Mouse (Mus musculus): Measurements from ENCODE around the gene Arhgap29. TPM values are rescaled to one million over a fixed set of nuclear protein-coding genes. Genes with fewer than 3 reads are reported as not detected.

Gene Arhgap29
- polyA plus RNA-seq, 1 experiment from 2014 or later = 18.3 TPM

GRCm38 (mm10) chr3:122012464-122012863 is 60.1 kb downstream of the Arhgap29 start:
- 92% methylated on average over 1 of the region's 1 CpGs for WGBS
- H3K36me3 ChIP-seq (ENCODE audit: control insufficient read depth, insufficient read depth) = no peaks in the 10 kb centered on the region
- H3K4me3 ChIP-seq (replicated peaks; ENCODE audit: low read length) = no peak overlapping the region
- H3K9ac ChIP-seq (replicated peaks; ENCODE audit: low read depth, low read length) = no peak overlapping the region
- H3K27me3 ChIP-seq (replicated peaks; ENCODE audit: control insufficient read depth, insufficient read depth, low read length) = no peaks in the 10 kb centered on the region
- no peak overlapping the region for H3K27ac ChIP-seq (ENCODE audit: low read length)
- no peak overlapping the region for H3K4me2 ChIP-seq (ENCODE audit: low read length)
- no peak for ATAC-seq
- no peaks in the 10 kb centered on the region for H3K9me3 ChIP-seq (ENCODE audit: control insufficient read depth, low read length)
- no peaks in the 10 kb centered on the region for H3K4me1 ChIP-seq (replicated peaks; ENCODE audit: control insufficient read depth, insufficient read depth, low read length)

GRCm38 (mm10) chr3:122018421-122018820 is 66.1 kb downstream of the Arhgap29 start:
- H3K36me3 ChIP-seq (ENCODE audit: control insufficient read depth, insufficient read depth) = no peaks in the 10 kb centered on the region
- H3K4me3 ChIP-seq (replicated peaks; ENCODE audit: low read length) = no peak overlapping the region
- no peak overlapping the region for H3K9ac ChIP-seq (replicated peaks; ENCODE audit: low read depth, low read length)
- WGBS = 94% methylated on average over 7 of the region's 7 CpGs
- no peaks in the 10 kb centered on the region for H3K4me1 ChIP-seq (replicated peaks; ENCODE audit: control insufficient read depth, insufficient read depth, low read length)
- no peak for ATAC-seq
- H3K27me3 ChIP-seq (replicated peaks; ENCODE audit: control insufficient read depth, insufficient read depth, low read length) = no peaks in the 10 kb centered on the region
- no peaks in the 10 kb centered on the region for H3K9me3 ChIP-seq (ENCODE audit: control insufficient read depth, low read length)
- H3K4me2 ChIP-seq (ENCODE audit: low read length) = no peak overlapping the region
- H3K27ac ChIP-seq (ENCODE audit: low read length) = no peak overlapping the region

- 94% methylated on average over 5 of the region's 5 CpGs for WGBS
- no peak for ATAC-seq
- Histone ChIP-seq H3K4me1 (replicated peaks; ENCODE audit: control insufficient read depth, insufficient read depth, low read length) (no peaks in the 10 kb centered on the region), H3K9ac (replicated peaks; ENCODE audit: low read depth, low read length) (no peak overlapping the region), H3K27me3 (replicated peaks; ENCODE audit: control insufficient read depth, insufficient read depth, low read length) (no peaks in the 10 kb centered on the region), H3K4me3 (replicated peaks; ENCODE audit: low read length) (no peak overlapping the region), H3K9me3 (ENCODE audit: control insufficient read depth, low read length) (no peaks in the 10 kb centered on the region), H3K36me3 (ENCODE audit: control insufficient read depth, insufficient read depth) (no peaks in the 10 kb centered on the region), H3K4me2 (ENCODE audit: low read length) (no peak overlapping the region), H3K27ac (ENCODE audit: low read length) (no peak overlapping the region)
Measured at GRCm38 (mm10) chr3:122019159-122019558, 66.8 kb downstream of the Arhgap29 start.

GRCm38 (mm10) chr3:122021029-122021652 is 68.8 kb downstream of the Arhgap29 start:
- Histone ChIP-seq H3K9me3 (ENCODE audit: control insufficient read depth, low read length) (no peaks in the 10 kb centered on the region), H3K27me3 (replicated peaks; ENCODE audit: control insufficient read depth, insufficient read depth, low read length) (no peaks in the 10 kb centered on the region), H3K9ac (replicated peaks; ENCODE audit: low read depth, low read length) (no peak overlapping the region), H3K4me3 (replicated peaks; ENCODE audit: low read length) (no peak overlapping the region), H3K4me1 (replicated peaks; ENCODE audit: control insufficient read depth, insufficient read depth, low read length) (no peaks in the 10 kb centered on the region), H3K36me3 (ENCODE audit: control insufficient read depth, insufficient read depth) (no peaks in the 10 kb centered on the region), H3K27ac (ENCODE audit: low read length) (no peak overlapping the region), H3K4me2 (ENCODE audit: low read length) (no peak overlapping the region)
- ATAC-seq = no peak
- whole genome bisulfite sequencing = 80% methylated on average over 8 of the region's 8 CpGs

- Histone ChIP-seq H3K27ac (ENCODE audit: low read length) (no peak overlapping the region), H3K27me3 (replicated peaks; ENCODE audit: control insufficient read depth, insufficient read depth, low read length) (no peaks in the 10 kb centered on the region), H3K4me2 (ENCODE audit: low read length) (no peak overlapping the region), H3K9ac (replicated peaks; ENCODE audit: low read depth, low read length) (no peak overlapping the region), H3K4me1 (replicated peaks; ENCODE audit: control insufficient read depth, insufficient read depth, low read length) (no peaks in the 10 kb centered on the region), H3K36me3 (ENCODE audit: control insufficient read depth, insufficient read depth) (no peaks in the 10 kb centered on the region), H3K4me3 (replicated peaks; ENCODE audit: low read length) (no peak overlapping the region), H3K9me3 (ENCODE audit: control insufficient read depth, low read length) (no peaks in the 10 kb centered on the region)
- no peak for ATAC-seq
- WGBS = 84% methylated on average over 3 of the region's 3 CpGs
Measured at GRCm38 (mm10) chr3:122022355-122022754, 70.0 kb downstream of the Arhgap29 start.

- Histone ChIP-seq H3K27ac (ENCODE audit: low read length) (no peak overlapping the region), H3K9ac (replicated peaks; ENCODE audit: low read depth, low read length) (no peak overlapping the region), H3K4me1 (replicated peaks; ENCODE audit: control insufficient read depth, insufficient read depth, low read length) (no peaks in the 10 kb centered on the region), H3K36me3 (ENCODE audit: control insufficient read depth, insufficient read depth) (no peaks in the 10 kb centered on the region), H3K27me3 (replicated peaks; ENCODE audit: control insufficient read depth, insufficient read depth, low read length) (no peaks in the 10 kb centered on the region), H3K4me2 (ENCODE audit: low read length) (no peak overlapping the region), H3K4me3 (replicated peaks; ENCODE audit: low read length) (no peak overlapping the region), H3K9me3 (ENCODE audit: control insufficient read depth, low read length) (no peaks in the 10 kb centered on the region)
- 61% methylated on average over 5 of the region's 5 CpGs for WGBS
- no peak for ATAC-seq
Measured at GRCm38 (mm10) chr3:122026676-122027075, 74.3 kb downstream of the Arhgap29 start.

- H3K9ac ChIP-seq (replicated peaks; ENCODE audit: low read depth, low read length) = no peak overlapping the region
- ATAC-seq = no peak
- H3K36me3 ChIP-seq (ENCODE audit: control insufficient read depth, insufficient read depth) = no peaks in the 10 kb centered on the region
- no peak overlapping the region for H3K4me3 ChIP-seq (replicated peaks; ENCODE audit: low read length)
- no peak overlapping the region for H3K27ac ChIP-seq (ENCODE audit: low read length)
- H3K27me3 ChIP-seq (replicated peaks; ENCODE audit: control insufficient read depth, insufficient read depth, low read length) = no peaks in the 10 kb centered on the region
- H3K4me1 ChIP-seq (replicated peaks; ENCODE audit: control insufficient read depth, insufficient read depth, low read length) = no peaks in the 10 kb centered on the region
- H3K4me2 ChIP-seq (ENCODE audit: low read length) = no peak overlapping the region
- H3K9me3 ChIP-seq (ENCODE audit: control insufficient read depth, low read length) = no peaks in the 10 kb centered on the region
- 93% methylated on average over 8 of the region's 8 CpGs for WGBS
Measured at GRCm38 (mm10) chr3:122027776-122028175, 75.4 kb downstream of the Arhgap29 start.

- Histone ChIP-seq H3K9ac (replicated peaks; ENCODE audit: low read depth, low read length) (no peak overlapping the region), H3K27ac (ENCODE audit: low read length) (no peak overlapping the region), H3K4me3 (replicated peaks; ENCODE audit: low read length) (no peak overlapping the region), H3K4me1 (replicated peaks; ENCODE audit: control insufficient read depth, insufficient read depth, low read length) (0 out of 2 replicates have a peak, but pooled peaks cover 2% of the 10 kb centered on the region), H3K9me3 (ENCODE audit: control insufficient read depth, low read length) (peaks cover 4% of the 10 kb centered on the region; the same call in 1 of the 2 replicates), H3K36me3 (ENCODE audit: control insufficient read depth, insufficient read depth) (no peaks in the 10 kb centered on the region), H3K4me2 (ENCODE audit: low read length) (no peak overlapping the region), H3K27me3 (replicated peaks; ENCODE audit: control insufficient read depth, insufficient read depth, low read length) (no peaks in the 10 kb centered on the region)
- 45% methylated on average over 9 of the region's 9 CpGs for WGBS
- no peak for ATAC-seq
Measured at GRCm38 (mm10) chr3:122033248-122033837, 81.0 kb downstream of the Arhgap29 start.

- WGBS = 85% methylated on average over 5 of the region's 5 CpGs
- Histone ChIP-seq H3K4me2 (ENCODE audit: low read length) (no peak overlapping the region), H3K9ac (replicated peaks; ENCODE audit: low read depth, low read length) (no peak overlapping the region), H3K27me3 (replicated peaks; ENCODE audit: control insufficient read depth, insufficient read depth, low read length) (no peaks in the 10 kb centered on the region), H3K27ac (ENCODE audit: low read length) (no peak overlapping the region), H3K4me1 (replicated peaks; ENCODE audit: control insufficient read depth, insufficient read depth, low read length) (0 out of 2 replicates have a peak, but pooled peaks cover 2% of the 10 kb centered on the region), H3K36me3 (ENCODE audit: control insufficient read depth, insufficient read depth) (no peaks in the 10 kb centered on the region), H3K9me3 (ENCODE audit: control insufficient read depth, low read length) (peaks cover 4% of the 10 kb centered on the region; the same call in 1 of the 2 replicates), H3K4me3 (replicated peaks; ENCODE audit: low read length) (no peak overlapping the region)
- ATAC-seq = no peak
Measured at GRCm38 (mm10) chr3:122034240-122034639, 81.9 kb downstream of the Arhgap29 start.
